Mouse (Mus musculus) megakaryocyte, embryonic 14.5 days (primary cell): Measurements from ENCODE around the gene Me1. TPM values are rescaled to one million over a fixed set of nuclear protein-coding genes. Genes with fewer than 3 reads are reported as not detected.
"Not testable (repeated sequence)": the region's sequence is repeated elsewhere in the genome, so short reads cannot be mapped to it uniquely, and the experiment has no call there.

Source experiments
- H3K27me3 ChIP-seq: replicated peaks from 2 replicates; pipeline ENCODE3; 2012; ENCODE audit warnings: inconsistent platforms
- H3K36me3 ChIP-seq: replicated peaks from 2 replicates; pipeline ENCODE3; 2012; ENCODE audit warnings: low read length, inconsistent platforms, mixed read lengths
- H3K4me1 ChIP-seq: 2 replicates; pipeline ENCODE4 v1.6.1; 2012; ENCODE audit warnings: inconsistent platforms
- H3K4me3 ChIP-seq: replicated peaks from 2 replicates; pipeline ENCODE3; 2012; ENCODE audit warnings: moderate library complexity, mild to moderate bottlenecking, inconsistent platforms
- H3K9me3 ChIP-seq: 2 replicates; pipeline ENCODE4 v1.6.1; 2012; ENCODE audit warnings: inconsistent platforms
- FLI1 ChIP-seq: IDR thresholded peaks from 2 replicates; pipeline ENCODE4 v1.6.1; 2012; ENCODE audit warnings: low read length, inconsistent platforms, mixed read lengths
- GATA1 ChIP-seq: IDR thresholded peaks from 3 replicates; pipeline ENCODE4 v1.6.1; 2012; ENCODE audit warnings: mixed read lengths, low read length, inconsistent platforms, borderline replicate concordance
- polyA plus RNA-seq: library from polyadenylated mRNA; stranded (reverse); fragments of >175 nt; gene quantifications from 2 replicates; pipeline ENCODE4 v1.2.3, GENCODE M21; 2012; ENCODE audit warnings: low replicate concordance; ENCODE audit not compliant: insufficient read depth

Gene Me1
- polyA plus RNA-seq, 1 experiment: 5.1 TPM

DNA sequence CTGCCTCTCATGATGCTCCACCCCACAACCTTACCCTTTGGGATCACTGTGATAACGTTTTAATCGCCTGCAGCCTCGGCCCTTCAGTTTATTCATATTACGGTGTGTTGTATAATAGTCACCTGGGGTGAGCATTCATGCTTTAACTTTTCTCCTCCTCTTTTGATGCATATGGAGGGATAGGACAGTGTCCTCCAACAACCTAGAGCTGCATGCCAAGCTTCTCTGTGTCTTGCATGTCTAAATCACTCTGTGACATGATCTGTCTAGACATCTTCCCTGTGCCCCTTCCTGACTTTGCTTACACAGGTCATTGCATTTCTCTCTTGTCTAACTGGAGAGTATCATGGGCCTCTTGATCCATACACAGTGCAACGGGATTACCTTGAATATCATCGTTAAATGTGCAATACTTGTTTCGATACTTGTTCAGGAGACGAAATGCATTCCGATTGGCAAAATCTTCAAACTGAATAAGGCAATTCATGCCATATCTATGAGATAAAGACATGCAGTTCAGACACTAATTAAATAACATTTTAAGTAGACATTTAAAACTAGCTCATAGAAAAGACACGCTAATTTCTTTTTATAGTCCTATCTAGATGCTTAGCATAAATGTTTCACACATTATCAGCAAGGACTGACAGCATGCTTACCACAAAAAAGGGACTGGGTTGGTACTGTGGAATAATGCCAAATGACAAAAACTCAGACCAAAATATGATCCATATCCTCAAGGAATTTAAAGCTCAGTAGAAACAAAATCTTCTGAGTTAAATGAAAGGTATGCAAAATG lies 76.2 kb downstream of the Me1 start:
- Histone ChIP-seq H3K9me3 (no peaks in the 10 kb centered on the region), H3K4me3 (no peak overlapping the region), H3K36me3 (peaks cover 9% of the 10 kb centered on the region), H3K4me1 (peaks cover 20% of the 10 kb centered on the region), H3K27me3 (no peaks in the 10 kb centered on the region)
- TF ChIP-seq FLI1 (no peak), GATA1 (no peak)

- Histone ChIP-seq H3K4me1 (peaks cover 9% of the 10 kb centered on the region), H3K27me3 (no peaks in the 10 kb centered on the region), H3K36me3 (peaks cover 9% of the 10 kb centered on the region), H3K4me3 (peak overlapping the region; percentile 35), H3K9me3 (no peaks in the 10 kb centered on the region)
- TF ChIP-seq GATA1 (no peak), FLI1 (no peak)
Observed at GRCm38 (mm10) chr9:86617837-86618492, 77.8 kb downstream of the Me1 start.

GRCm38 (mm10) chr9:86615765-86616164 lies 80.0 kb downstream of the Me1 start:
- peaks cover 9% of the 10 kb centered on the region for H3K4me1 ChIP-seq
- TF ChIP-seq FLI1 (no peak), GATA1 (no peak)
- H3K9me3 ChIP-seq: no peaks in the 10 kb centered on the region
- peaks cover 17% of the 10 kb centered on the region for H3K36me3 ChIP-seq
- no peak overlapping the region for H3K4me3 ChIP-seq
- no peaks in the 10 kb centered on the region for H3K27me3 ChIP-seq

- TF ChIP-seq GATA1 (no peak), FLI1 (no peak)
- H3K4me1 ChIP-seq: no peaks in the 10 kb centered on the region
- H3K4me3 ChIP-seq: no peak overlapping the region
- H3K27me3 ChIP-seq: no peaks in the 10 kb centered on the region
- no peaks in the 10 kb centered on the region for H3K9me3 ChIP-seq
- H3K36me3 ChIP-seq: peaks cover 9% of the 10 kb centered on the region
Observed at GRCm38 (mm10) chr9:86612091-86612490, 83.7 kb downstream of the Me1 start.

DNA sequence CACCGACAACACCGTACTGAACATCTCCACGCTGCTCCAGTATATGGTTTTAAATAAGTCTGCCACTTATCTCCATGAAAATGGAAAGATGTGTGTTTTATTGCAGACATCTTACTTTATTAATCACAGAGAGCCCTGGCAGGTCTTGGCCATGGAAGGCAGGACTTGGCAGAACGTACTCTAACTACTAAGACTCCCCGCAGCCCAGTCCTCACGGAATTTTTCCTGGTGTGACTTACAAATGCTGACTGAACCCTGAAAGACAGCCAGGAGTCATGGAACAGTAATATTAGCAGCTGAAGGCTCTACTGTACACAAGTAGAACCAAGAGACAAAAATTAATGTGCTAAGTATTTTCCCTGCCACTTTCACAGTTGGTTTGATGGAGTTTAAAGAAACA lies 90.0 kb downstream of the Me1 start:
- TF ChIP-seq FLI1 (no peak), GATA1 (no peak)

DNA sequence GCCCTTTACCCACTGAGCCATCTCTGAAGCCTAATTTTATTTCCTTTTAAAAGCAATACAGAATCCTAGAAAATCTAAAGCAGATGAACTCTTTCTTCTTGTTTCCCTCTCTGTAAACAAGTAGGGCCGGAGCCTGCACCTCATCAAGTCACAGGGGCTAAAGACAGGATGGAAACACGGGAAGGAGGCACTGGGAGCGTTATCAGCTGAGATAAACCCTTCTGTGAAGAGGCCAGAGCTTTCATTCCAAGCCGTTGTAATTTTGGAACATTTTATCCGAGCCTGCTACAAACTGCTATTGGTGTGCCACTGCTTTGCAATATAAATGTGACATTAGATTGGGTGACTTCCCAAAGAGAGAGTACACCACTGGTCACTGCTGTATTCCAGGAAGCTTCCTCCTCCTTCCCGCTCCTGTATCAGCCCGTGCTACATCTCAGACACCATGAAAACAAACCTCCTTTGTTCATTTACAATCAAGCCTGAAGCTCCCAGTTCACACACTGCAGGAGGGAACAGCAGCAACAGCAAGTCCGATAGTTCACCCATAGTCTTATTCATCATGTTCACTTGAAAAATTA lies 95.9 kb downstream of the Me1 start:
- peaks cover 10% of the 10 kb centered on the region for H3K9me3 ChIP-seq
- H3K36me3 ChIP-seq: peaks cover 22% of the 10 kb centered on the region
- H3K27me3 ChIP-seq: no peaks in the 10 kb centered on the region
- peaks cover 5% of the 10 kb centered on the region for H3K4me1 ChIP-seq
- TF ChIP-seq GATA1 (no peak), FLI1 (no peak)
- no peak overlapping the region for H3K4me3 ChIP-seq

More for the DNA sequence above, 90.0 kb downstream of the Me1 start:
- H3K27me3 ChIP-seq: no peaks in the 10 kb centered on the region
- peaks cover 5% of the 10 kb centered on the region for H3K36me3 ChIP-seq
- no peaks in the 10 kb centered on the region for H3K4me1 ChIP-seq
- no peaks in the 10 kb centered on the region for H3K9me3 ChIP-seq
- no peak overlapping the region for H3K4me3 ChIP-seq

DNA sequence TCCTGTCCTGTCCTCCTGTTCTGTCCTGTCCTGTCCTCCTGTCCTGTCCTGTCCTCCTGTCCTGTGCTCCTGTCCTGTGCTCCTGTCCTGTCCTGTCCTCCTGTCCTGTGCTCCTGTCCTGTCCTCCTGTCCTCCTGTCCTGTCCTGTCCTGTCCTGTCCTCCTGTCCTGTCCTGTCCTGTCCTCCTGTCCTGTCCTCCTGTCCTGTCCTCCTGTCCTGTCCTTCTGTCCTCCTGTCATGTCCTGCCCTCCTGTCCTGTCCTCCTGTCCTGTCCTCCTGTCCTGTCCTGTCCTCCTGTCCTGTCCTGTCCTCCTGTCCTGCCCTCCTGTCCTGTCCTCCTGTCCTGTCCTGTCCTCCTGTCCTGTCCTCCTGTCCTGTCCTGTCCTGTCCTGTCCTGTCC lies 98.8 kb downstream of the Me1 start:
- Histone ChIP-seq H3K4me3 (peak overlapping the region; percentile 38), H3K9me3 (peaks cover 10% of the 10 kb centered on the region), H3K4me1 (peaks cover 18% of the 10 kb centered on the region), H3K36me3 (peaks cover 32% of the 10 kb centered on the region)
- not testable (repeated sequence) for H3K27me3 ChIP-seq

DNA sequence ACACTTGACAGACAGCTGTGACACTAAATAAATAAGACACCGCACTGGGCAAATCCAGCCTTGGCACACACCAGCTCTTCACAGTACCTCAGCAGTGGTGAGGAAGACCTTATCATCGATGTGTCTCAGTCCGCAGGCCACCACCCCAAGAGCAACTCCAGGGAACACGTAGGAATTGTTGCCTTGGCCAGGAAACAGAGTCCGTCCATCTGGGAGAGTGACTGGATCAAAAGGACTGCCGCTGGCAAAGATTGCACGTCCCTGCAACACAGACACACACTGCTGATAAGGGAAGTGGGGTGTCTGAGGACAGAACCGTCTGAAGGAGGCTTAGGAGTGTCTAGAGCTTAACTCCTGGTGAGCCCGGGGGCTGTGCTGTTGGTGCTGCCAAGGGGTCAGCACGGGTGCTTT lies 101.4 kb downstream of the Me1 start:
- H3K4me1 ChIP-seq: peaks cover 18% of the 10 kb centered on the region
- H3K9me3 ChIP-seq: peaks cover 19% of the 10 kb centered on the region
- H3K36me3 ChIP-seq: peaks cover 44% of the 10 kb centered on the region
- not testable (repeated sequence) for H3K27me3 ChIP-seq, H3K4me3 ChIP-seq

- Histone ChIP-seq H3K36me3 (peaks cover 53% of the 10 kb centered on the region), H3K4me1 (peaks cover 23% of the 10 kb centered on the region), H3K9me3 (peaks cover 23% of the 10 kb centered on the region), H3K27me3 (no peaks in the 10 kb centered on the region), H3K4me3 (peak overlapping the region; percentile 23)
- TF ChIP-seq GATA1 (no peak), FLI1 (no peak)
Observed at GRCm38 (mm10) chr9:86592676-86593668, 102.8 kb downstream of the Me1 start.
